Mouse (Mus musculus): ENCODE measurements around the gene 4930558C23Rik. TPM values are rescaled to one million over a fixed set of nuclear protein-coding genes. Genes with fewer than 3 reads are reported as not detected.

4930558C23Rik gene
- polyA plus RNA-seq, 1 experiment from 2014 or later = not detected

Other genes with a start within 250 kb of the 4930558C23Rik start
- 23.7 and 26.4 TPM in 2 replicates for gene Sema6c, start 242.4 kb downstream of the 4930558C23Rik start, polyA plus RNA-seq (2016; fragmentation: Nextera tagmentation; extraction: Ambion mirVana)
- gene Gabpb2, start 184.9 kb downstream of the 4930558C23Rik start, polyA plus RNA-seq (2016; fragmentation: Nextera tagmentation; extraction: Ambion mirVana) = 15.0 and 15.9 TPM in 2 replicates
- 75.3 and 76.0 TPM in 2 replicates for gene Cdc42se1, start 174.1 kb downstream of the 4930558C23Rik start, polyA plus RNA-seq (2016; fragmentation: Nextera tagmentation; extraction: Ambion mirVana)
- 14.8 and 16.2 TPM in 2 replicates for gene Mllt11, start 170.7 kb downstream of the 4930558C23Rik start, polyA plus RNA-seq (2016; fragmentation: Nextera tagmentation; extraction: Ambion mirVana)
- 0.54 and 0.59 TPM in 2 replicates for gene Gm128, start 161.2 kb downstream of the 4930558C23Rik start, polyA plus RNA-seq (2016; fragmentation: Nextera tagmentation; extraction: Ambion mirVana)
- gene Bnipl, start 151.6 kb downstream of the 4930558C23Rik start, polyA plus RNA-seq (2016; fragmentation: Nextera tagmentation; extraction: Ambion mirVana) = 0.75 and 1.7 TPM in 2 replicates
- 36.4 and 38.7 TPM in 2 replicates for gene Mindy1, start 121.5 kb downstream of the 4930558C23Rik start, polyA plus RNA-seq (2016; fragmentation: Nextera tagmentation; extraction: Ambion mirVana)
- 25.2 and 25.9 TPM in 2 replicates for gene Prune1, start 120.8 kb downstream of the 4930558C23Rik start, polyA plus RNA-seq (2016; fragmentation: Nextera tagmentation; extraction: Ambion mirVana)
- 1.8 and 1.9 TPM in 2 replicates for gene Anxa9, start 95.7 kb downstream of the 4930558C23Rik start, polyA plus RNA-seq (2016; fragmentation: Nextera tagmentation; extraction: Ambion mirVana)
- gene Cers2, start 88.0 kb downstream of the 4930558C23Rik start, polyA plus RNA-seq (2016; fragmentation: Nextera tagmentation; extraction: Ambion mirVana) = 158 and 170 TPM in 2 replicates
- 63.7 and 67.2 TPM in 2 replicates for gene Setdb1, start 45.6 kb downstream of the 4930558C23Rik start, polyA plus RNA-seq (2016; fragmentation: Nextera tagmentation; extraction: Ambion mirVana)
- gene Arnt, start 31.5 kb upstream of the 4930558C23Rik start, polyA plus RNA-seq (2016; fragmentation: Nextera tagmentation; extraction: Ambion mirVana) = 49.4 and 56.6 TPM in 2 replicates
- gene Ctsk, start 96.4 kb upstream of the 4930558C23Rik start, polyA plus RNA-seq (2016; fragmentation: Nextera tagmentation; extraction: Ambion mirVana) = 7.9 and 10.1 TPM in 2 replicates
- 6.1 and 6.9 TPM in 2 replicates for gene Ctss, start 123.9 kb upstream of the 4930558C23Rik start, polyA plus RNA-seq (2016; fragmentation: Nextera tagmentation; extraction: Ambion mirVana)
- not detected in 2 replicates for gene Hormad1, start 156.8 kb upstream of the 4930558C23Rik start, polyA plus RNA-seq (2016; fragmentation: Nextera tagmentation; extraction: Ambion mirVana)
- 31.1 and 31.5 TPM in 2 replicates for gene Golph3l, start 186.1 kb upstream of the 4930558C23Rik start, polyA plus RNA-seq (2016; fragmentation: Nextera tagmentation; extraction: Ambion mirVana)
- 82.6 and 90.0 TPM in 2 replicates for gene Ensa, start 222.2 kb upstream of the 4930558C23Rik start, polyA plus RNA-seq (2016; fragmentation: Nextera tagmentation; extraction: Ambion mirVana)